Mouse (Mus musculus) thymus, adult 2 months (tissue): ENCODE measurements around the gene Cdc42bpg. TPM values are rescaled to one million over a fixed set of nuclear protein-coding genes. Genes with fewer than 3 reads are reported as not detected.

Experiments used
- DNase-seq: peaks from one replicate; pipeline ENCODE4 v3.0.0; 2021
- H3K27ac ChIP-seq: fragments of 200-500 bp; 2 replicates; pipeline ENCODE4 v1.5.1; 2012; ENCODE audit warnings: low read length, control low read depth; ENCODE audit not compliant: control insufficient read depth, insufficient read depth
- H3K27me3 ChIP-seq: fragments of 200-500 bp; 2 replicates; pipeline ENCODE4 v1.6.1; 2012; ENCODE audit warnings: mild to moderate bottlenecking, low read length, moderate library complexity, mixed read lengths; ENCODE audit not compliant: control insufficient read depth, insufficient read depth
- H3K36me3 ChIP-seq: fragments of 200-500 bp; 2 replicates; pipeline ENCODE4 v1.6.1; 2012; ENCODE audit warnings: mild to moderate bottlenecking, low read length, moderate library complexity; ENCODE audit not compliant: control insufficient read depth, insufficient read depth
- H3K4me1 ChIP-seq: fragments of 200-500 bp; replicated peaks from 2 replicates; pipeline ENCODE4 v1.6.1; 2012; ENCODE audit warnings: low read length; ENCODE audit not compliant: control insufficient read depth, insufficient read depth
- H3K4me3 ChIP-seq: fragments of 200-500 bp; 2 replicates; pipeline ENCODE4 v1.5.1; 2012; ENCODE audit warnings: mild to moderate bottlenecking, low read length, control low read depth, moderate library complexity; ENCODE audit not compliant: control insufficient read depth, insufficient read depth
- CTCF ChIP-seq: fragments of 200-500 bp; IDR thresholded peaks from 2 replicates; pipeline ENCODE4 v1.5.1; 2012; ENCODE audit warnings: mild to moderate bottlenecking, control low read depth, low read length, moderate library complexity, borderline replicate concordance; ENCODE audit not compliant: control insufficient read depth, poor library complexity, insufficient read depth; ENCODE audit errors: extremely low read depth
- POLR2A ChIP-seq: fragments of 200-500 bp; IDR thresholded peaks from 2 replicates; pipeline ENCODE4 v1.6.1; 2012; ENCODE audit warnings: mild to moderate bottlenecking, low read length, control low read depth, moderate library complexity; ENCODE audit not compliant: control insufficient read depth, poor library complexity, insufficient read depth; ENCODE audit errors: extremely low read depth
- WGBS: fragments of 180-500 bp; shearing (Covaris S2); methylation state at CpG from one replicate; pipeline ENCODE4 v1.1.7; 2018; 5-methylcytosine and 5-hydroxymethylcytosine counted together
- polyA plus RNA-seq: library from polyadenylated mRNA; depleted of rRNA; stranded (reverse); fragments of >200 nt; gene quantifications from 2 replicates; pipeline ENCODE4 v1.2.3, GENCODE M21; 2012

The Cdc42bpg gene
- polyA plus RNA-seq, 1 experiment: 12.9 TPM

DNA sequence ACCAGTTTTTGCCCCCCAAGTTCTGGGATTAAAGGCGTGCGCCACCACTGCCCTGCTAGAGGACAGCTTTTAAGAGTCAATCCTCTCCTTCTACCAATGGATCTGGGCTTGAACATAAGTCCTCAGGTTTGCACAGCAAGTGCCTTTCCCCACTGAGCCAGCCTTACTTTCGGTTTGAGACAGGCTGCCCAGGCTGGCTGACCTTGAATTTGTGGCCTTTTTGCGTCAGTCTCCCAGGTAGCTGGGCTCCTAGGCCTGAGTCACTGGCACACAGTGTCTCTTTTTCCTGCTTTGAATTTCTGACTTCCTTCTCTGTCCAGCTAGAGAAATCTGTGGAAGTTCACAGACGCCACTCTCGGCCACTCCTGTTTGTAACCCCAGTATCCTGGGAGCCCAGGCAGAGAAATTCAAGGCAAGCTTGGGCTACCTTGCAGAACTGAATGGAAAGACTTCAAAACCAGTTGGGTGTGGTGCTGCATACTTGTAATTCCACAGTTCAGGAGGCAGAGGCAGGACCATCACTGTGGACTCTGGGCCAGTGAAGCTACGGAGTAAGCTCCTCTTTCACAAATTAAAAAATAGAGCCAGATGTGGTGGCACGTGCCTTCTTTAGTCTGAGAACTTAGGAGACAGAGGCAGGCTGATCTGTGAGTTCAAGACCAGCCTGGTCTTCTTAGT lies 36.3 kb upstream of the Cdc42bpg start:
- no peak for DNase-seq
- H3K36me3 ChIP-seq: no peaks in the 10 kb centered on the region
- H3K27ac ChIP-seq: no peak overlapping the region
- WGBS: 96% methylated on average over 8 of the region's 8 CpGs
- no peak for TF ChIP-seq POLR2A
- TF ChIP-seq CTCF: no peak
- no peaks in the 10 kb centered on the region for H3K4me1 ChIP-seq
- H3K4me3 ChIP-seq: no peak overlapping the region
- H3K27me3 ChIP-seq: no peaks in the 10 kb centered on the region

DNA sequence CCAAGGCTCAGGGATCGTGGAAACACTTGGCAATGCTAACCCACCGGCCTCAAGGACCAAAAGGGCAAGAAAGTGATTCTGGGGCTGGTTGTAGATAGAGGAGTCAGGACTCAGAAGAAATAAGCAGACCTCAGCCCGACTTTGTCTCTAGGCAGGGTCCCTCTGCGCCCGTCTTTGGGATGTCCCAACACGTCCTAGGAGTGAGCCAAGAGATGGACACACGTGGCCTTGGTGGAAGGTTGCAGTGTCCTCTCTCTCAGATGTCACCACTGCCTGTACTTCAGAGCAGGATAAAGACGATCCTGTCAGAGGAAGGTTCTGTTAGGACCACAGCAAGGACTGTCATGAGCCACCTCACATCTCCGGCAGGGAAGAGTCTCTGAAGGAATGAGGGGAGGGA lies 35.6 kb upstream of the Cdc42bpg start:
- 92% methylated on average over 9 of the region's 9 CpGs for WGBS
- Histone ChIP-seq H3K27me3 (no peaks in the 10 kb centered on the region), H3K27ac (no peak overlapping the region), H3K36me3 (no peaks in the 10 kb centered on the region), H3K4me3 (no peak overlapping the region), H3K4me1 (peaks cover 2% of the 10 kb centered on the region)
- DNase-seq: no peak
- TF ChIP-seq CTCF (no peak), POLR2A (no peak)

DNA sequence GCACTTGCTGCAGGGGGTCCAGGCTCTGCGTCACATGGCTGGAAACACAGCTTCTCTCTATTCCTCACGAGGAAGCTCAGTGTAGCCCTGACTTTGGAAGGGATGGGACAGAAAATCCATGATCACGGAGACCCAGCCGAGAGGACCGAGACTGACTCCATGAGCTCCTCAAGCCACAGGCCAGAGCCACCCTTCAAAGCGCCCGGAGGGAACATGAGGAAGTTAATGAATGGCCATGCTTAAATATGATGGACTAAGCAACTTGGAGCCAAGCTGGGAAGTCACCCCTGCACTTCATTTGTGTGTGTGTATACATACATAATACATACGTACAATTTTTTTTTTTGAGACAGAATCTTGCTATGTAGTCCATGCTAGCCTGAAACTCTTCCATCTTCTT lies 35.0 kb upstream of the Cdc42bpg start:
- Histone ChIP-seq H3K4me1 (peaks cover 7% of the 10 kb centered on the region), H3K27me3 (no peaks in the 10 kb centered on the region), H3K27ac (no peak overlapping the region), H3K36me3 (no peaks in the 10 kb centered on the region), H3K4me3 (no peak overlapping the region)
- DNase-seq: no peak
- TF ChIP-seq POLR2A: no peak
- TF ChIP-seq CTCF: no peak
- WGBS: 93% methylated on average over 8 of the region's 8 CpGs

DNA sequence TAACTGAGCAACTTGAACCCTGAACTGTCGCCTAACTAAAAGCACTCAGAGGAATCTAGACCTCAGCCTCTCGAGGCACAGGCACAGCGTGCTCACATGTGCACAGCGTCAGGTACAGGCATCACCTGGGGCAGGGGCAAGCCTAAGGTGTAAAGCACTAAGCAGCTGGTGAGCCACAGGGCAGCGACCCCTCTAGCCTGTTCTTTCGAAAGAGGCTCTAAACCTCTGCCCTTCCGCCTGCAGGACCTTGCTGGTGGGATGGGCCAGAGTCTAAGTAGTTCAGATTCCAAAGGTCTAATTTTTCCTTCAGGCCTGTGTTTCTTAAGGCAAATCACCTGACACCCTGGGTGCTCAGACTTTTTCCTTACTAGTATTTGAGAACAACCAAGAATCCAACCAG lies 34.2 kb upstream of the Cdc42bpg start:
- H3K27me3 ChIP-seq: no peaks in the 10 kb centered on the region
- H3K36me3 ChIP-seq: no peaks in the 10 kb centered on the region
- DNase-seq: no peak
- 97% methylated on average over 7 of the region's 7 CpGs for WGBS
- TF ChIP-seq POLR2A: no peak
- TF ChIP-seq CTCF: no peak
- H3K27ac ChIP-seq: no peak overlapping the region
- H3K4me3 ChIP-seq: no peak overlapping the region
- peaks cover 9% of the 10 kb centered on the region for H3K4me1 ChIP-seq

DNA sequence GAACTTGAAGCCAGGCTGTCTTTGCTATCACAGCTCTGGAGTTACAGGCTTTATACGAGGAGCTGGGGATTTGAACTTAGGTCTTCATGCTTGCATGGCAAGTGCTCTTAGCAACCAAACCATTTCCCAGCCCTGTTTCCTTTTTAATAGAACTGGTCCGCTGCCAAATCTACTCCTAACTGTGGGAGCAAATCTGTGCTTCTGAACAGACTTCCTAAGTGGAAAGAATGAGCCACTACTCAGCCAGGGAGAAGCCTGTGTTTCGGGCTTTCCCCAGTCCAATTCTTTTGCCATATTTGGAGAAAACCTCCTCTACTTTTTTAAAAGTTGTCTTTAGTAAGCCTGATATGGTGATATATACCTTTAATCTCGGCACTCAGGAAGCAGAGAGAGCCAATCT lies 33.5 kb upstream of the Cdc42bpg start:
- no peaks in the 10 kb centered on the region for H3K27me3 ChIP-seq
- TF ChIP-seq POLR2A: no peak
- TF ChIP-seq CTCF: no peak
- no peaks in the 10 kb centered on the region for H3K36me3 ChIP-seq
- DNase-seq: no peak
- H3K4me1 ChIP-seq: peaks cover 16% of the 10 kb centered on the region
- 85% methylated on average over 4 of the region's 4 CpGs for WGBS
- H3K27ac ChIP-seq: no peak overlapping the region
- no peak overlapping the region for H3K4me3 ChIP-seq

DNA sequence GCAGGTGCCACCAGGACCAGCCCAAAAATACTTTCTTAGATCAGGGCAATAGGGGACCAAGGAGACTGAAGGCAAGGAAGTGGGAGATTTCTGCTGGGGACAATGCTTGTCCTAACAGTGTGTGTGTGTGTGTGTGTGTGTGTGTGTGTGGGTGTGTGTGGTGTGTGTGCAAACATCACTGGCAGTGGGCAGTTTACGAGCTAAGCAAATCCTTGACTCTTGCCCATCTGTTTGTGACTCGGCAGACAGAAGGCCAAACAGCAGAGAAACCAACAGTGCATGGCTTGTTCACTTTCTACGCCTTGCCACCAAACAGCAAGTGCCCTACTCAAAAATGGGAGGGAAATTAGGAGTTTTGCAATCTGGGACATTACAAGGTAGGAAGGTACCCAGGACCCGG lies 32.7 kb upstream of the Cdc42bpg start:
- H3K36me3 ChIP-seq: no peaks in the 10 kb centered on the region
- no peaks in the 10 kb centered on the region for H3K27me3 ChIP-seq
- 87% methylated on average over 4 of the region's 4 CpGs for WGBS
- TF ChIP-seq POLR2A: no peak
- no peak for TF ChIP-seq CTCF
- peaks cover 24% of the 10 kb centered on the region for H3K4me1 ChIP-seq
- H3K4me3 ChIP-seq: no peak overlapping the region
- H3K27ac ChIP-seq: no peak overlapping the region
- no peak for DNase-seq
